Comparison of ENCODE assay signal across 8 mouse cellular contexts in genomic region chr17:56325450-56326152, GRCm38 (mm10). TPM values are rescaled to one million over a fixed set of nuclear protein-coding genes. Genes with fewer than 3 reads are reported as not detected.
DNase-seq lines count a peak whose midpoint lies in the region; ATAC-seq and TF ChIP-seq lines count a peak whose summit lies in the region.

Gene Kdm4b (plus strand): TSS chr17:56326062.

- H3K27me3 ChIP-seq in kidney, embryonic 14.5 days (ENCODE audit: control insufficient read depth, insufficient read depth, low read length): no peaks in the 10 kb centered on the region
- no peaks in the 10 kb centered on the region for H3K27me3 ChIP-seq in limb, embryonic 15.5 days

- no peak; the same call in 1 of the 2 replicates for TF ChIP-seq POLR2A in bone marrow macrophage, adult 2 months (IDR thresholded peaks at IDR 0.05; ENCODE audit: borderline replicate concordance, low read depth, low read length)
- peak; percentile 71 for TF ChIP-seq POLR2A in embryonic fibroblast, embryonic 13.5 days (IDR thresholded peaks at IDR 0.05; ENCODE audit: low read depth, low read length)

- TF ChIP-seq CTCF in bone marrow macrophage, adult 2 months (IDR thresholded peaks at IDR 0.05; ENCODE audit: low read depth, low read length): no peak
- TF ChIP-seq CTCF in embryonic fibroblast, embryonic 13.5 days (IDR thresholded peaks at IDR 0.05; ENCODE audit: borderline replicate concordance, insufficient read depth, low read length): no peak

- peak within 1 kb of the TSS; percentile 39 for H3K27ac ChIP-seq in bone marrow macrophage, adult 2 months (ENCODE audit: insufficient read depth, low read depth, low read length)
- peak within 1 kb of the TSS; percentile 56 for H3K27ac ChIP-seq in embryonic fibroblast, embryonic 13.5 days (ENCODE audit: insufficient read depth, low read length)
- peak within 1 kb of the TSS; percentile 85 for H3K27ac ChIP-seq in kidney, embryonic 14.5 days (ENCODE audit: low read depth, low read length)
- peak within 1 kb of the TSS; percentile 97 for H3K27ac ChIP-seq in limb, embryonic 15.5 days

- DNase-seq in A20 (ENCODE audit: low read depth, low spot score): peak; percentile 100
- peak; percentile 99 to 100 for DNase-seq in heart, adult 9 months (ENCODE audit: low spot score in 2 of 2)
- peak; percentile 98 to 99 for DNase-seq in monocyte, adult 2 months (ENCODE audit: low read depth in 1 of 2, low spot score in 2 of 2)
- DNase-seq in spleen, postnatal 36 days (ENCODE audit: low spot score in 2 of 2): peak; percentile 99

- peak within 1 kb of the TSS; percentile 94 for H3K4me2 ChIP-seq in kidney, embryonic 14.5 days (replicated peaks; ENCODE audit: low read depth, low read length)
- H3K4me2 ChIP-seq in limb, embryonic 15.5 days: peak within 1 kb of the TSS; percentile 77

- peak within 1 kb of the TSS; percentile 95 for H3K9ac ChIP-seq in kidney, embryonic 14.5 days (ENCODE audit: low read depth, low read length)
- peak within 1 kb of the TSS; percentile 91 for H3K9ac ChIP-seq in limb, embryonic 15.5 days

- H3K36me3 ChIP-seq in kidney, embryonic 14.5 days (ENCODE audit: control insufficient read depth, insufficient read depth, low read length): peaks cover 24% of the 10 kb centered on the region
- H3K36me3 ChIP-seq in limb, embryonic 15.5 days: peaks cover 23% of the 10 kb centered on the region

- H3K4me1 ChIP-seq in bone marrow macrophage, adult 2 months (ENCODE audit: control insufficient read depth, insufficient read depth, low read length): peaks cover 10% of the 10 kb centered on the region
- H3K4me1 ChIP-seq in embryonic fibroblast, embryonic 13.5 days (ENCODE audit: control insufficient read depth, insufficient read depth, low read length): peaks cover 4% of the 10 kb centered on the region; the same call in 1 of the 2 replicates
- peaks cover 15% of the 10 kb centered on the region for H3K4me1 ChIP-seq in kidney, embryonic 14.5 days (ENCODE audit: control insufficient read depth, insufficient read depth, low read length)
- H3K4me1 ChIP-seq in limb, embryonic 15.5 days: peaks cover 31% of the 10 kb centered on the region

- under 1% methylated on average over 49 of the region's 57 CpGs for WGBS in kidney, embryonic 14.5 days
- WGBS in limb, embryonic 15.5 days: under 1% methylated on average over 57 of the region's 57 CpGs

- H3K9me3 ChIP-seq in kidney, embryonic 14.5 days (ENCODE audit: control insufficient read depth, low read length): no peaks in the 10 kb centered on the region
- H3K9me3 ChIP-seq in limb, embryonic 15.5 days: no peaks in the 10 kb centered on the region

- ATAC-seq in kidney, embryonic 14.5 days (ENCODE audit: low FRiP score, low TSS enrichment): peak; percentile 99
- peak; percentile 100 for ATAC-seq in limb, embryonic 15.5 days (ENCODE audit: insufficient number of reproducible peaks, low FRiP score, low TSS enrichment, low read depth)

- peak within 1 kb of the TSS; percentile 70 for H3K4me3 ChIP-seq in bone marrow macrophage, adult 2 months (ENCODE audit: insufficient read depth, low read length)
- H3K4me3 ChIP-seq in embryonic fibroblast, embryonic 13.5 days (ENCODE audit: insufficient read depth, low read length): peak within 1 kb of the TSS; percentile 75
- peak within 1 kb of the TSS; percentile 89 for H3K4me3 ChIP-seq in kidney, embryonic 14.5 days (ENCODE audit: low read length)
- peak within 1 kb of the TSS; percentile 95 for H3K4me3 ChIP-seq in limb, embryonic 15.5 days

RNA-seq across cellular contexts. Expression of gene Kdm4b, which starts in this region (rescaled TPM):
- polyA plus RNA-seq in bone marrow macrophage, adult 2 months (2012; ENCODE audit: insufficient read depth, insufficient read length, missing spikeins): 13.2 and 17.3 TPM in 2 replicates
- polyA plus RNA-seq in embryonic fibroblast, embryonic 13.5 days (2011; ENCODE audit: insufficient read length, low read depth, missing spikeins): 21.8 and 30.8 TPM in 2 replicates
- 22.9 and 33.3 TPM in 2 replicates for polyA plus RNA-seq in kidney, embryonic 14.5 days (2014; fragmentation: Nextera tagmentation; extraction: Ambion mirVana)
- polyA plus RNA-seq in limb, embryonic 15.5 days (2015; fragmentation: Nextera tagmentation; extraction: Ambion mirVana): 35.9 and 37.3 TPM in 2 replicates

Comparison
In these comparisons a context has a peak if more than half of its experiments do, and no peak if none do; other contexts are left out.
1. Peak in every context shown above with its lines: DNase-seq, ATAC-seq, H3K4me3 ChIP-seq and H3K27ac ChIP-seq.
2. H3K27ac ChIP-seq: peak in every context shown above with its lines; median percentile 97 in limb, embryonic 15.5 days; 85 in kidney, embryonic 14.5 days; 56 in embryonic fibroblast, embryonic 13.5 days; 39 in bone marrow macrophage, adult 2 months.